Mouse (Mus musculus): Measurements from ENCODE around the gene Alpk1. TPM values are rescaled to one million over a fixed set of nuclear protein-coding genes. Genes with fewer than 3 reads are reported as not detected.

Alpk1 gene
- polyA plus RNA-seq, 1 experiment = 1.8 TPM

GRCm38 (mm10) chr3:127694802-127695771 lies 85.2 kb downstream of the Alpk1 start:
- Histone ChIP-seq H3K27me3 (ENCODE audit: control insufficient read depth, insufficient read depth, low read length) (no peaks in the 10 kb centered on the region), H3K27ac (ENCODE audit: control insufficient read depth, insufficient read depth, low read length) (no peak overlapping the region), H3K36me3 (ENCODE audit: control insufficient read depth, insufficient read depth, low read length) (no peaks in the 10 kb centered on the region), H3K4me1 (replicated peaks; ENCODE audit: control insufficient read depth, insufficient read depth, low read length) (no peaks in the 10 kb centered on the region), H3K4me3 (ENCODE audit: control insufficient read depth, insufficient read depth, low read length) (no peak overlapping the region)
- TF ChIP-seq POLR2A (IDR thresholded peaks at IDR 0.05; ENCODE audit: control insufficient read depth, extremely low read depth, insufficient read depth, low read length, poor library complexity) (no peak), CTCF (IDR thresholded peaks at IDR 0.05; ENCODE audit: borderline replicate concordance, control insufficient read depth, extremely low read depth, insufficient read depth, low read length, poor library complexity) (no peak)
- WGBS = 74% methylated on average over 43 of the region's 43 CpGs
- DNase-seq = no peak

- TF ChIP-seq CTCF (IDR thresholded peaks at IDR 0.05; ENCODE audit: borderline replicate concordance, control insufficient read depth, extremely low read depth, insufficient read depth, low read length, poor library complexity) = no peak
- TF ChIP-seq POLR2A (IDR thresholded peaks at IDR 0.05; ENCODE audit: control insufficient read depth, extremely low read depth, insufficient read depth, low read length, poor library complexity) = no peak
- Histone ChIP-seq H3K27ac (ENCODE audit: control insufficient read depth, insufficient read depth, low read length) (no peak overlapping the region), H3K27me3 (ENCODE audit: control insufficient read depth, insufficient read depth, low read length) (no peaks in the 10 kb centered on the region), H3K36me3 (ENCODE audit: control insufficient read depth, insufficient read depth, low read length) (no peaks in the 10 kb centered on the region), H3K4me1 (replicated peaks; ENCODE audit: control insufficient read depth, insufficient read depth, low read length) (no peaks in the 10 kb centered on the region), H3K4me3 (ENCODE audit: control insufficient read depth, insufficient read depth, low read length) (no peak overlapping the region)
- WGBS = 98% methylated on average over 4 of the region's 4 CpGs
- no peak for DNase-seq
Observed at GRCm38 (mm10) chr3:127691230-127691629, 89.1 kb downstream of the Alpk1 start.

- Histone ChIP-seq H3K4me3 (ENCODE audit: control insufficient read depth, insufficient read depth, low read length) (no peak overlapping the region), H3K4me1 (replicated peaks; ENCODE audit: control insufficient read depth, insufficient read depth, low read length) (no peaks in the 10 kb centered on the region), H3K27me3 (ENCODE audit: control insufficient read depth, insufficient read depth, low read length) (no peaks in the 10 kb centered on the region), H3K36me3 (ENCODE audit: control insufficient read depth, insufficient read depth, low read length) (no peaks in the 10 kb centered on the region), H3K27ac (ENCODE audit: control insufficient read depth, insufficient read depth, low read length) (no peak overlapping the region)
- WGBS = 92% methylated on average over 15 of the region's 15 CpGs
- no peak for TF ChIP-seq CTCF (IDR thresholded peaks at IDR 0.05; ENCODE audit: borderline replicate concordance, control insufficient read depth, extremely low read depth, insufficient read depth, low read length, poor library complexity)
- no peak for TF ChIP-seq POLR2A (IDR thresholded peaks at IDR 0.05; ENCODE audit: control insufficient read depth, extremely low read depth, insufficient read depth, low read length, poor library complexity)
- DNase-seq = no peak
Observed at GRCm38 (mm10) chr3:127679703-127680102, 100.6 kb downstream of the Alpk1 start.

- no peaks in the 10 kb centered on the region for H3K27me3 ChIP-seq (ENCODE audit: control insufficient read depth, insufficient read depth, low read length)
- H3K36me3 ChIP-seq (ENCODE audit: control insufficient read depth, insufficient read depth, low read length) = no peaks in the 10 kb centered on the region
- no peak for TF ChIP-seq POLR2A (IDR thresholded peaks at IDR 0.05; ENCODE audit: control insufficient read depth, extremely low read depth, insufficient read depth, low read length, poor library complexity)
- TF ChIP-seq CTCF (IDR thresholded peaks at IDR 0.05; ENCODE audit: borderline replicate concordance, control insufficient read depth, extremely low read depth, insufficient read depth, low read length, poor library complexity) = no peak
- no peak overlapping the region for H3K4me3 ChIP-seq (ENCODE audit: control insufficient read depth, insufficient read depth, low read length)
- 91% methylated on average over 22 of the region's 22 CpGs for WGBS
- no peaks in the 10 kb centered on the region for H3K4me1 ChIP-seq (replicated peaks; ENCODE audit: control insufficient read depth, insufficient read depth, low read length)
- DNase-seq = no peak
- H3K27ac ChIP-seq (ENCODE audit: control insufficient read depth, insufficient read depth, low read length) = no peak overlapping the region
Observed at GRCm38 (mm10) chr3:127661646-127662531, 118.4 kb downstream of the Alpk1 start.

- H3K4me3 ChIP-seq (ENCODE audit: control insufficient read depth, insufficient read depth, low read length) = no peak overlapping the region
- no peaks in the 10 kb centered on the region for H3K4me1 ChIP-seq (replicated peaks; ENCODE audit: control insufficient read depth, insufficient read depth, low read length)
- no peaks in the 10 kb centered on the region for H3K27me3 ChIP-seq (ENCODE audit: control insufficient read depth, insufficient read depth, low read length)
- no peak overlapping the region for H3K27ac ChIP-seq (ENCODE audit: control insufficient read depth, insufficient read depth, low read length)
- no peak for TF ChIP-seq POLR2A (IDR thresholded peaks at IDR 0.05; ENCODE audit: control insufficient read depth, extremely low read depth, insufficient read depth, low read length, poor library complexity)
- no peak for TF ChIP-seq CTCF (IDR thresholded peaks at IDR 0.05; ENCODE audit: borderline replicate concordance, control insufficient read depth, extremely low read depth, insufficient read depth, low read length, poor library complexity)
- no peak for DNase-seq
- 88% methylated on average over 7 of the region's 7 CpGs for WGBS
- no peaks in the 10 kb centered on the region for H3K36me3 ChIP-seq (ENCODE audit: control insufficient read depth, insufficient read depth, low read length)
Observed at GRCm38 (mm10) chr3:127660712-127661111, 119.6 kb downstream of the Alpk1 start.
